Mouse (Mus musculus): ENCODE results near the gene Sh2d2a. TPM values are rescaled to one million over a fixed set of nuclear protein-coding genes. Genes with fewer than 3 reads are reported as not detected.

The Sh2d2a gene
- polyA plus RNA-seq, 1 experiment from 2014 or later, result not detected

DNA sequence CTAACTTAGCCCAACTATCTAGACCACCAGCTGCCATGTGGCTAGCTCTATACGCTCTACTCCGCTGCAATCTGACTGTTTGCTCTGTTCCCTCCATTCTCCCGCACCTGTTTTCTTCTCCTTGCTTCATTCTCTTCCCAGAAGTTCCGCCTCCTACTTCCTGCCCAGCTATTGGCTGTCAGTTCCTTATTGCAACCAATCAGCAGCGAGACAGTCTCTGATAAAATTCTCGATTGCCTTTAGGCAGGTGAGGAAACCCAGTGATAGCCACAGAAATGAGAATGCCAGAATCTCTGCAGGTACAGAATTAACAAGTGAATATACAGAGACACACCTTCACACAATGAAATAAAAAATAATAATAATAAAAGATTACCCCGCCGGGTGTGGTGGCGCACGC lies 17.5 kb upstream of the Sh2d2a start:
- Histone ChIP-seq H3K36me3 (no peaks in the 10 kb centered on the region), H3K9me3 (no peaks in the 10 kb centered on the region), H3K4me1 (no peaks in the 10 kb centered on the region), H3K9ac (no peak overlapping the region), H3K27me3 (replicated peaks) (no peaks in the 10 kb centered on the region), H3K4me3 (no peak overlapping the region), H3K27ac (no peak overlapping the region), H3K4me2 (replicated peaks) (no peak overlapping the region)
- 49% methylated on average over 10 of the region's 10 CpGs for WGBS
- ATAC-seq (ENCODE audit: low FRiP score, low read depth), result no peak

- Histone ChIP-seq H3K4me3 (no peak overlapping the region), H3K27me3 (replicated peaks) (no peaks in the 10 kb centered on the region), H3K9me3 (no peaks in the 10 kb centered on the region), H3K36me3 (no peaks in the 10 kb centered on the region), H3K4me2 (replicated peaks) (no peak overlapping the region), H3K4me1 (no peaks in the 10 kb centered on the region), H3K9ac (no peak overlapping the region), H3K27ac (no peak overlapping the region)
- WGBS, result 88% methylated on average over 7 of the region's 7 CpGs
- no peak for ATAC-seq (ENCODE audit: low FRiP score, low read depth)
Measured at GRCm38 (mm10) chr3:87832109-87832859, 14.3 kb upstream of the Sh2d2a start.

GRCm38 (mm10) chr3:87833482-87833881 lies 13.1 kb upstream of the Sh2d2a start:
- no peak overlapping the region for H3K27ac ChIP-seq
- H3K4me1 ChIP-seq, result no peaks in the 10 kb centered on the region
- 69% methylated on average over 5 of the region's 5 CpGs for WGBS
- no peaks in the 10 kb centered on the region for H3K9me3 ChIP-seq
- H3K27me3 ChIP-seq (replicated peaks), result no peaks in the 10 kb centered on the region
- H3K4me2 ChIP-seq (replicated peaks), result no peak overlapping the region
- no peak overlapping the region for H3K9ac ChIP-seq
- no peak for ATAC-seq (ENCODE audit: low FRiP score, low read depth)
- H3K36me3 ChIP-seq, result no peaks in the 10 kb centered on the region
- H3K4me3 ChIP-seq, result no peak overlapping the region

GRCm38 (mm10) chr3:87838622-87839021 lies 7.9 kb upstream of the Sh2d2a start:
- no peak for ATAC-seq (ENCODE audit: low FRiP score, low read depth)
- H3K27ac ChIP-seq, result no peak overlapping the region
- no peaks in the 10 kb centered on the region for H3K36me3 ChIP-seq
- no peak overlapping the region for H3K4me2 ChIP-seq (replicated peaks)
- no peaks in the 10 kb centered on the region for H3K9me3 ChIP-seq
- H3K4me3 ChIP-seq, result no peak overlapping the region
- 1% methylated on average over 4 of the region's 4 CpGs for WGBS
- no peak overlapping the region for H3K9ac ChIP-seq
- H3K27me3 ChIP-seq (replicated peaks), result no peaks in the 10 kb centered on the region
- H3K4me1 ChIP-seq, result no peaks in the 10 kb centered on the region

GRCm38 (mm10) chr3:87840858-87841257 lies 5.7 kb upstream of the Sh2d2a start:
- Histone ChIP-seq H3K9me3 (no peaks in the 10 kb centered on the region), H3K4me2 (replicated peaks) (no peak overlapping the region), H3K36me3 (no peaks in the 10 kb centered on the region), H3K27me3 (replicated peaks) (no peaks in the 10 kb centered on the region), H3K27ac (no peak overlapping the region), H3K9ac (no peak overlapping the region), H3K4me1 (no peaks in the 10 kb centered on the region), H3K4me3 (no peak overlapping the region)
- no peak for ATAC-seq (ENCODE audit: low FRiP score, low read depth)

DNA sequence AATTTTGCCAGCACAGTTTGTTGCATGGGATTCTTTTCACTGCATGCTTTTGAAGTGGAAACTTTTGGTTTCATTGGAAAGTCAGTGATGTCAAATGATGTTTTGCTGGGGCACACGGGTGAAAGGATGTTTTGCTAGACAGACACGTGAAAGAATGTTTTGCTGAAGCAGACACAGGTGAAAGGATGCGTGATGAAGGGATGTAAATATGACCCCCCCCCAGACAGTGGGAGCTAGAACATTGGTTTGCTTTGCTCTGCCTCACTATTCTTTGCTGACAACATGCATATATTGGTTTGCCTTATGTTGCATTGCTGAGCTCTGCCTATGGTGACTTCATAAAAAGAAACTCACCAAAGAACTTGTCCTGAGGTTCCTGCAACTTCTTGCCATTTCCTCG lies 1.6 kb upstream of the Sh2d2a start:
- no peak for ATAC-seq (ENCODE audit: low FRiP score, low read depth)
- 83% methylated on average over 4 of the region's 4 CpGs for whole genome bisulfite sequencing
- Histone ChIP-seq H3K27ac (no peak overlapping the region), H3K27me3 (replicated peaks) (no peaks in the 10 kb centered on the region), H3K36me3 (no peaks in the 10 kb centered on the region), H3K9ac (no peak overlapping the region), H3K4me2 (replicated peaks) (no peak overlapping the region), H3K9me3 (no peaks in the 10 kb centered on the region), H3K4me1 (no peaks in the 10 kb centered on the region), H3K4me3 (no peak overlapping the region)

DNA sequence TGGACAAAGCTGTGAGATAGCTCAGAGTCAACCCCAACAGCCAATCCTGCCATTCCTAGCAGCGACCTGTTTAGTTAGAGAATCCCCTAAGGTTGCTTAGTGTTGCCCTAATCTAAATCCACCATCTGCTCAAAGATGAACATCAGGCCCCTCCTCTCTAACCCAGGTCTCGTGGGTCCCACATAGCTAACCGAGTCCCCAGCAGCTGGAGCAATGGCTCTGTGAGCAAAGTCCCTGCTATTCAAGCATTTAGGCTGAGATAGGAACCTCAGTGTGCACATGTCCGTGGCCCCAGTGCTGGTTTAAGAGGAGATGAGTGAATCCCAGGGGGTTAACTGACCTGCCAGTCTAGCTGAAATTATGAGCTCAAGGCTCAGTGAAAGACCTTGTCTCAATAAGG lies 369 bp upstream of the Sh2d2a start:
- H3K4me3 ChIP-seq, result no peak overlapping the region
- no peak overlapping the region for H3K27ac ChIP-seq
- no peaks in the 10 kb centered on the region for H3K9me3 ChIP-seq
- H3K4me1 ChIP-seq, result no peaks in the 10 kb centered on the region
- no peak overlapping the region for H3K9ac ChIP-seq
- ATAC-seq (ENCODE audit: low FRiP score, low read depth), result no peak
- H3K4me2 ChIP-seq (replicated peaks), result no peak overlapping the region
- H3K27me3 ChIP-seq (replicated peaks), result no peaks in the 10 kb centered on the region
- 67% methylated on average over 4 of the region's 4 CpGs for WGBS
- no peaks in the 10 kb centered on the region for H3K36me3 ChIP-seq

- Histone ChIP-seq H3K36me3 (no peaks in the 10 kb centered on the region), H3K9ac (no peak overlapping the region), H3K27ac (no peak overlapping the region), H3K4me1 (no peaks in the 10 kb centered on the region), H3K9me3 (no peaks in the 10 kb centered on the region), H3K4me3 (no peak overlapping the region), H3K4me2 (replicated peaks) (no peak overlapping the region), H3K27me3 (replicated peaks) (no peaks in the 10 kb centered on the region)
- 79% methylated on average over 5 of the region's 5 CpGs for WGBS
- no peak for ATAC-seq (ENCODE audit: low FRiP score, low read depth)
Measured at GRCm38 (mm10) chr3:87847680-87848079, 1.1 kb downstream of the Sh2d2a start.

GRCm38 (mm10) chr3:87849117-87849516 lies 2.6 kb downstream of the Sh2d2a start:
- no peak overlapping the region for H3K9ac ChIP-seq
- ATAC-seq (ENCODE audit: low FRiP score, low read depth), result no peak
- 83% methylated on average over 14 of the region's 14 CpGs for WGBS
- no peaks in the 10 kb centered on the region for H3K36me3 ChIP-seq
- H3K27me3 ChIP-seq (replicated peaks), result no peaks in the 10 kb centered on the region
- H3K9me3 ChIP-seq, result no peaks in the 10 kb centered on the region
- H3K4me2 ChIP-seq (replicated peaks), result no peak overlapping the region
- H3K27ac ChIP-seq, result no peak overlapping the region
- no peaks in the 10 kb centered on the region for H3K4me1 ChIP-seq
- no peak overlapping the region for H3K4me3 ChIP-seq

- H3K27me3 ChIP-seq (replicated peaks), result no peaks in the 10 kb centered on the region
- no peak overlapping the region for H3K9ac ChIP-seq
- no peak overlapping the region for H3K27ac ChIP-seq
Measured at GRCm38 (mm10) chr3:87854795-87855568, 8.4 kb downstream of the Sh2d2a start.

GRCm38 (mm10) chr3:87855936-87856335 lies 9.4 kb downstream of the Sh2d2a start:
- H3K4me3 ChIP-seq, result no peak overlapping the region
- WGBS, result 90% methylated on average over 8 of the region's 8 CpGs
- no peak for ATAC-seq (ENCODE audit: low FRiP score, low read depth)
- no peak overlapping the region for H3K9ac ChIP-seq
- no peak overlapping the region for H3K27ac ChIP-seq
- no peaks in the 10 kb centered on the region for H3K9me3 ChIP-seq
- H3K4me1 ChIP-seq, result no peaks in the 10 kb centered on the region
- H3K4me2 ChIP-seq (replicated peaks), result no peak overlapping the region
- peaks cover 42% of the 10 kb centered on the region for H3K36me3 ChIP-seq
- H3K27me3 ChIP-seq (replicated peaks), result no peaks in the 10 kb centered on the region

More at GRCm38 (mm10) chr3:87854795-87855568, 8.4 kb downstream of the Sh2d2a start:
- no peaks in the 10 kb centered on the region for H3K4me1 ChIP-seq
- no peak overlapping the region for H3K4me3 ChIP-seq
- 57% methylated on average over 7 of the region's 7 CpGs for WGBS
- H3K9me3 ChIP-seq, result no peaks in the 10 kb centered on the region
- ATAC-seq (ENCODE audit: low FRiP score, low read depth), result no peak
- peaks cover 37% of the 10 kb centered on the region for H3K36me3 ChIP-seq
- H3K4me2 ChIP-seq (replicated peaks), result no peak overlapping the region

GRCm38 (mm10) chr3:87857666-87858065 lies 11.1 kb downstream of the Sh2d2a start:
- no peak overlapping the region for H3K27ac ChIP-seq
- 93% methylated on average over 8 of the region's 8 CpGs for WGBS
- no peak for ATAC-seq (ENCODE audit: low FRiP score, low read depth)
- no peak overlapping the region for H3K4me2 ChIP-seq (replicated peaks)
- no peaks in the 10 kb centered on the region for H3K27me3 ChIP-seq (replicated peaks)
- H3K9me3 ChIP-seq, result no peaks in the 10 kb centered on the region
- no peak overlapping the region for H3K9ac ChIP-seq
- no peaks in the 10 kb centered on the region for H3K4me1 ChIP-seq
- H3K36me3 ChIP-seq, result peaks cover 58% of the 10 kb centered on the region
- no peak overlapping the region for H3K4me3 ChIP-seq

DNA sequence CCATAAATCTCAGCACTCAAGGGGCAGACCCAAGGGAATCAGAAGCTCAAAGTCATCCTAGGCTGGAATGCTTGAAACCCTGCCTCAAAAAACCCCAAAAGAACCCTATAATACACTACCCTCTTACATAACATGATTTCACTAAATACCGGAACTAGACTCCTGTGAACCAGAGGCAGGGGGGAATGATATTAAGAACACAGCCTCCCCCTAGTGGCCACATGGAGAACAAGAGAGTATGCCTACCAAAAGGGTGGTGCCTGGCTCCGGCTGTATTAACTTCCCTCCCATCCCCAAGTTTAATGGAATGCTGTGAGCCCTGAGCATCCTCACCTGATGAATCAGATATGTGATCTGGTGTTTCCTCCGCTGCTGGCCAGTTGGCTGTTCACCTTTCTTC lies 13.3 kb downstream of the Sh2d2a start:
- Histone ChIP-seq H3K4me3 (no peak overlapping the region), H3K9me3 (no peaks in the 10 kb centered on the region), H3K36me3 (peaks cover 74% of the 10 kb centered on the region), H3K4me1 (no peaks in the 10 kb centered on the region), H3K9ac (no peak overlapping the region), H3K4me2 (replicated peaks) (no peak overlapping the region), H3K27ac (no peak overlapping the region), H3K27me3 (replicated peaks) (no peaks in the 10 kb centered on the region)
- WGBS, result 50% methylated on average over 3 of the region's 3 CpGs
- ATAC-seq (ENCODE audit: low FRiP score, low read depth), result no peak

All from neural tube, embryonic 12.5 days (tissue).